Mouse (Mus musculus): ENCODE data around the gene Cd180.
"Not testable (repeated sequence)": the region's sequence is repeated elsewhere in the genome, so short reads cannot be mapped to it uniquely, and the experiment has no call there.

The Cd180 gene

DNA sequence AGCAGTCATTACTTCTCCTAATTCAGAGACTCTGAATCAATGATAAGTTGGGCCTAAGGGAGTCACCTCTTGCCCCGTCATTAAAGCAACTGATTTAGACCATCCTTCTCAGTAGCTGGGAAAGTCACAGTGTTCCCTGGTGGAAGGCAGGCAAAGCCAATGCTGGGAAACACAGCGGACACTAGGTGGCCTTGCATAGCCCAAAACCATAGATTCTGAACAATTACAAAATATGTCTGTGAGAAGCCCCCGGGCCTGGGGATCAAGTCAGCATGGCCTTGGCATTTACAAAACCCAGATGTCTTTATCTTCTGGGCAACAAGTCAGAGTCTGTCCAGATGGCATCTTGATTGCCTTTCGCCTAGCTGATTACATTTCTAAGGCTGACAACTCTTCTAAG is 8.5 kb upstream of the Cd180 start:
- DNase-seq, result no peak

DNA sequence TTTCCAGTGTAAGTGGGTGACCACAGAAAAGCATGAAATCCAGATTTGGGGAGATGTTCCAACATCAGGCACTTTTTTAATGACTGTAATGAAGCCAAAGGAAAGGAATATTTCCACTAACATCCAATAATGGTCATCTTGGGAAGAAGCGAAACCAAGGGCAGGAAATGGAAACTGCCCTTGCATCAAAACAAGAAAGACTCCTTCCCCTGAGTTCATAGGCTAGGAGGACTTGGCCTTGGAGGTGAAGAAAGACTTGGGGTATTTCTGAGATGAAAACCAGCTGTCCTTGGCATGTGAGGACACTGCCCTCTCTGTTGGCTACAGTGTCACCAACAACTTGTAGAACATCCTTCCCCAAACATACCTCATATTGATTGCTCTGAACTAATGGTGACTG is 5.2 kb upstream of the Cd180 start:
- peak; percentile 52 for DNase-seq

DNA sequence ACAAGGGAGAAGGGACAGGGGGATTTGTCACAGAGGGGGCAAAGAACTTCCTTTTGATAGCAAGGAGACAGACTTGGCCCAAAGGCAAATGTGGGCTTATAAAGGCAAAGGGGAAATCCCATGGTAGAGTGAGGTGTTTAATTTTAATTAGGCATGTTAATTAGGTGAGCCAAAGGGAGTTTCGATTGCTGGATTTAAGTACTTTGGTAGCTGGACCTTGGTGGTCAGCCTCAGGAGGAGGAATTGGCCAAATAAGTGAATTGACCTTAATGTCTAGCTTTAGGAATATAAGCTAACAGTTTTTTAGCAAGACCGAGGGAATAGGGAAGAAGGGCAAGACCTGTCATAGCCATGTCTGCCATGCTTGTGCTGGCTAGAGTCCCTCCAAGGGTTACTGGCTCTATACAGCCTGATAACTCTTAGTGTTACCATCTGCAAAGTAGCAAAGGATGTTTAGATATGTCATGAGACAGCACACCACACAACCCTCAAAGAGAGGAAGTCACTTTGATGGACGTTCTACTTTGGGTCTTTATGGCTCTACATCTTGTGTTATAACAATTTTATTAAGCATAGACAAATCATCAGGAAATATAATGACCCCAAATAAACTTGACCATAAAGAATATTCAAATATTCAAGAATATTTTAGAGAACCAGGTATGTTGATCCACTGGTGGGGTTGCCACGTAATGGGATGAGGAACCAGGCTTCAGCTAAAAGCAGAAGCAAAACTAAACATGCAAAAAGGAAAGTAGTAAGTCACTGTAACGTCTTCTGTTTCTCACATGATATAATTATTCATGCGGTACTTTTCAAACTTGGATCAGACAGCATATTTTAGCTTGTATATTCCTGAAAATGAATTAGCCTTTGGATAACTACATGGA is 3.9 kb upstream of the Cd180 start:
- no peak for DNase-seq

DNA sequence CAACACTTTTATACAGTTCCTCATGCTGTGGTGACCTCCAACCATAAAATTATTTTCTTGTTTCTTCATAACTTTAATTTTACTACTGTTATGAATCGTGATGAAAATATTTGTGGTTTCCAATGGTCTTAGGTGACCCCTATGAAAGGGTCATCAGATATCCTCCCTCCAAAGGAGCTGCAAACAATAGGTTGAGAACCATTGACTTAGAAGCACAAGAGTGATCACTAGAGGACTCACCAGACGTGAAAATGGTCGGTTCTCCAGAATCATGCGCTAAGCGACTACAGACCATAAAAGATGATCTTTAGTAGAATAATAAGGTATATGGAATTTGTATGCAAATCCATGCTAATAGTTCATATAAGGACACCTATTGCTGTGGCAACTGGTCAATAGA is 3.2 kb upstream of the Cd180 start:
- no peak for DNase-seq

DNA sequence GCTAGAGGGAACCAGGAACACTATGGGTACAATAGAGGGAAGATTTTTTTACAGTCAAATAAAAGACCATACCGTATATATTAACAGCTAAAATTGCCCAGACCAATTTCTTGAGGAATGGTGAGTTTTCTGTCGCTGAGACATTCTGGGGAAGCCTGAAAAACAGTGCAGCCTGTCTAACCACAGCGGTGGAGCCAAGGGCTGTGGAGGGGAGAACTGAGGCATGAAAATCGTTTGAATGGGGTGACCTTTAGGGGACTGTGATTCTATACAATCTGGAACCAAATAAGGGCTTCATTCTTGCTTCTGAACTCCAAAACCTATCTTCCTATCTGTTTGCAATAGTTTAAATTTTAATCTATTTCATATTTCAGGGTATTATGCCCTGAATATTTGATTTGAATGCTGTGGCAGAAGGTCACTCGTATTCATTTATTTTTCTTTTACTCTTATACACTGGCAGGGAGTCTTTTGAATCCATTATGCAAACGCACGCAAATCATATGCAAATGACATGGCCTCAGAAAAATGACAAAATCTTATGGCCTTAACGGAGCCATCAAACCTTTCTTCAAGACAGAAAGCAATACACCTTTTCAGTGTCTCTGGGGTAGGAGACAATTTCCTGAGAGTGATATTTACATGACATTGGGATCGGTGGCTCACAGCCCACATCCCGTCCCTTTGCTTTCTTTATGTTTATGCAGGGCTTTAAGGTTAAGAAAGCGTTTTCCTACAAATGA is 1.8 kb upstream of the Cd180 start:
- DNase-seq, result no peak

DNA sequence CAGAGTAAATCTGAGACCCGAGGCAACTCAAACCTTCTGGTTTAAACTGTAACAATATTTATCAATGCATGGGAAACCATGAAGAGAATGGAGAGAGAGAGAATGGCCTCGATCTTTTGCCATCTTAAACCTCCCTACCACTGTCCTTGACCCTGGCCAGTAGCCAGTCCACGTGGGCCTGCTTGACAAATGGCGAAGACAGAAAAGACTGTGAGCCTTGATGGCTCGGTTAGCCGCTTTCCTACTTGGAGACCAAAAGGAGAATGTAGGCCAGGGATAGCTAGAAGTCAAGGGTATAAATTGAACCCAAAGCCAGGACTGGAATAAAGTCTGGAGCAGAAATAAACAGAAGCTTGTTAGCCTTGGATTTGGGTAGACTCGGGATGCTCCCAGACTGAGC is 796 bp downstream of the Cd180 start:
- DNase-seq, result no peak

DNA sequence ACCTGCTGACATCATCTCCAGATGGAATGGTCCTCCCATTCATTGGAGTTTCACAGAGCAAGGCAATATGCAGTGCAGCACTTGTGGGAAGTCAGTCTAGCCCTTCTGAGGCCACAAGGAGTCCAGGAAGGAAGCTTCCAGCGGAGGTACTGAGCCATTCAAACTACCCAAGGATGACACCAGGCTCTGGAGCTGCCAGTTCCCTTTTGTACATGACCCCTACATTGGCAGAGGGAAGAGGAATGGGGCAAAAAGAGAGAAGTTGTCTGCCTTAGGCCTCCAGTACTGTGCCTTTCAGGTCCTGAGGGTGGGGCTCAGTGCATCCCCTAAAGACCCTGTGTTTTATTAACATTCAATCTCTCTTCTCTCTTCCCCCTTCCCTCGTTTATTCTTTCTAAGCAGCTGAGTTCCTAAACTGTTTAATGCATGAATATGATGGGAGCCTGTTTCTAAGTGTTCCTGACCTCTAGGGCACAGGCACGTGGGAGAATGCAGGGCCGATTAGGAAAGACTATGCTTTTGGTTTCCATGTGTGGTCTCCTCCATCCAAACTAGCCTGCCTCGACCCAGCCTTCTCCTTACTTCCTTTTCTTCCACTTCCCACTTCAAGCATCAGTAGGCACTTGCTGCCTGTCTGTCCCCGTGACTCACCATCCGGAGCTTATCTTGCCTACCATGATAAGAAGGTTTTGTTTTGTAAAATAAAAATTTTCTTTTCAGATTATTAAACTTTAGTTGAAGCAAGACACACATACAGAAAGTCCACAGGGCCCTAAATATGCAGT is 2.0 kb downstream of the Cd180 start:
- peak; percentile 54 for DNase-seq

DNA sequence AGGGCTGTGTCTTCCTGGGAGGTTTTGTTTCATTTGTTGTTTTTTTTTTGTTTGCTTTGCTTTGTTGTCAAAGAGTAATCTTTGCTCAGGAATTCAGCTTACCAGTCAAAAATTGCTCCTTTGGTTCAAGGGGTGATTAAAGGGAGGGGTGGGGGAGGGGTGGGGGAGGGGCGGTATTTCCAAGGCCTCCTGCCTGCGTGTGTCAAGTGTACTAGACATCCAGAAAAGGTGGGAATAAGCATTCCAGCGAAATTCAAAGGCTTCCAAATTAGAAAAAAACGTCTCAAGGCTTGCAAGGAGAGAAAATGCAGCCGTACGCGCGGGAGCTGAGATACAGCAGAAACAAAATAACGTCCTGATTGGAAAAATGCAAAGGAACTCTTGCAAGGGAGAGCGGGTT is 5.0 kb downstream of the Cd180 start:
- no peak for DNase-seq

DNA sequence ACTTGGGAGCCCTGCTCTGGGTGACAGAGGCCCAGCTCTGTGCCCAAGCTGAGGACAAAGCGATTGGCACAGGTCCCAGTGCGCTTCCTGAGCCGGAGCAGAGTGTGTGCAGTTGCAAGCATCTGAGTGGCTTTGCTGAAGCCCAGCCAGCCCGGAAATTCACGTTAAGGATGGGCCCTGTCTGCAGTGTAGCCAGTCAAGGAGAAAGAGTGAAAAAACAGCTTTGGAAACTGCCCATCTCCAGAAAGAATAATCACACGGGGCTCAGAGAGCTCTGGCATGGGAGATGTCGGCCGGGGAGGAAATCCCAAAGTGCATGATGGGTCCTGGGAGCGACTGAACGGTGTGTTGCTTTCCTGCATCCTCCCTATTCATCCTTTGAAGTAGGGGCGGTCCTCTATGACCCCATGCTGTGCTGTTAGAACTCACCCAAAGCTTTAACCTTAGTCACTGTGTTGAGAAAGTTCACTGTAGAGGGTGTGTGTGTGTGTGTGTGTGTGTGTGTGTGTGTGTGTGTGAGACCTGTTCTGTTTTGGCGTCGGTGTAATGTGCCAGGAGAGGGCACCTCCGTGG is 5.5 kb downstream of the Cd180 start:
- peak; percentile 76 for DNase-seq

DNA sequence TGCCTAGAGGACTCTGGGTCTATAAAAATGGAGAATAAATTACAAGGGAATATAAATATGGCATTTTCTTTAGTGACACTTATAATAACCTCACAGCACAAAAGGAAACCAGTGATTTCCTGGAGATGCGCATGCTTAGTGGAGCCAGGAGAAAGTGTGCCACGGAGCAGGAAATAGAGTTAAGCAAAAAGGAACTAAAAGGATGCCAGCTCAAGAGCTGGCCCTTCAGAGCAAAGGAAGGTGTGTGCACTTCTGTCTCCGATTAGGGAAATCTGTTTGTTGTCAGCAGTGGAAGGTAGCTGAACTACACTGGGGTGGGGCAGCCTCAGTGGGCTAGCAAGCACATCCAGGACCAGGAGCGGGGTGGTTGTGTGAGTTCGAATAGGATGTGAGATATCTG is 6.8 kb downstream of the Cd180 start:
- DNase-seq, result no peak

DNA sequence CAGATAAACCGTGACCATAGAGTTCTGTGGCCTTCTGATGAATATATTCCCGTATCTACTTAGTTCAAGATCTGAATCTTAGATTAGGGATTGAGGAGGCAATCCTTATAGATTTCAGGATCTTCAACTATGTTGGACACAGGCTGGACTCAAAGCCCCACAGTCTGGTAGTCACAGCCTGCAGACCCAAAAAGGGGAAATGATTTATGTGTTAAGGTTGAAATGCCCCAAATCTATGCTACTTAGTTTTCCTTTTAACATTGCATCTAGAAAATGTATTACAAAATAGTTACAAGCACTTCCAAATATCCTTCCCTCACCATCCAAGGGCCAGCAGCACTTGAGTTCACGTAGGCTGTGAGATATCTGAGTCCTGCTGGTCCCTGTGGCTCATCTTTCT is 7.4 kb downstream of the Cd180 start:
- DNase-seq, result no peak

DNA sequence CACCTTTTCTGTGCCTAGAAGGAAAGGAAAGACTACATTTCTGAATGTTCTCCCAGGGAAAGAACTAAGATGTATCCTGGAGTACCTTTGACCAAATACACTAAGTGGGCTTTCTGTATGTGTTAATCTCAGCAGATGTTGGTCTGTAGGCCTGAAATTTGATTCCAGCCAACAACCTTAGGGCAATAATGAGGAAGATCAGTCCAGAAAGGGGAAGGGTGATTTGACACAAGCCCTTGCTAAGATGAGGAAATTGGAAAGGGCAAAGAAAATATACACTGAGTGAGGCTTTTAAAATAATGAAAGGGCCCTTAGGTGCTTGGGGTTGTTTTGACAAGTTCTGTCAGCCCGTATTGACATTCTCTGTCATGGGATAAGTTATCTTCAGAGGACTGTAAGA is 23.6 kb downstream of the Cd180 start:
- DNase-seq, result no peak

DNA sequence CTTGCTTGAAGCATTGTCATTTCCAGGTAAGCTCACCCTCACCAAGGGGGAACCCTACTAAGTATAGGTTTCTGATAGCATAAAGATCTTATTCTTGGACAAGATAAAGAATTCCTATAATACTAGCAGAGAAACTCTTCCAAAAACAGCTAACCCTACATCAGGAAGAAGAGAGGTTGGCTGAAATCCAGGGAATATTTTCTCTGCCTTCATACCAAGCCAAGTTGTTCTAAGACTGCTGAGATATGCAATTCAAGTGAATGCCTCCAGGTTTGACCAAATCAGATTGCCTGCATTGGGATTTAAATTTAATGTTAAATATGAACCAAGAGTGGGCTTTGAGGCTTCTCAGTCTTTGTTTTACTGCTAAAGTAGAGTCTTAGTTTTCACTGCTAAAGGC is 32.1 kb downstream of the Cd180 start:
- DNase-seq, result no peak

DNA sequence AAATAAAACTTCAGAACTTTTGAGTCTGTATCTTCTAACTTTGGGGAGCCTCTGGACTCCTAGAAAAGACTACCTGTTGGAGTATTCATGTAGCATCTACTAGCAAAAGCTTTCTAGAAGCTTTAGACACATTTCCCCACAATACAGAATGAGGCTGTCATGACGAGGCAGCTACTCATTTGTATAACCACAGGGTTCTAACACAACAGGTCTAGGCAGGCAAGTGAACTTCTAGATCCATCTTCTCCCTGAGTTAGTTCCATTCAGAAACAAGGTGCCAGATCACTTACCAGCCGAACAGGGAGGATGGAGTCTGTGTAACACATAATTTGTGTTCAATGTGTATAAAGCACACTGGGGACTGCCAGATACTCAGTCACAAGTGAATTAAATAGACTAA is 32.5 kb downstream of the Cd180 start:
- DNase-seq, result no peak

DNA sequence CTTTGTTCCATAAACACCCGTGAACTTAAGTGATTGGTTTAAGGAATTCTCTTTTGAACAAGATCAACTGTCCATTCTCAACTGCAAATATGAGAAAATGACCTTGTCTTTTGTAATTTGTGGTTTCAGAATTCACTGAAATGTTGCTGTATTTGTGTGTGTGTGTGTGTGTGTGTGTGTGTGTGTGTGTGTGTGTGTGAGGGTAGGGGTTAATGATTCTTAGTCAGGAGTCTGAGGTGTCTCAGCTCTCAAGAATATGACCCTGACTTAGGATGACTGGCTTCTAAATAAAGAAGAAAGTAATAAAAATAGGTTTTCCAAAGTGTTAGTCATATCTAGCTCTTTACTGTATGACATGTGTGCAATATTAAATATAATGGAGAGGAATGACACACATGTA is 33.5 kb downstream of the Cd180 start:
- no peak for DNase-seq

DNA sequence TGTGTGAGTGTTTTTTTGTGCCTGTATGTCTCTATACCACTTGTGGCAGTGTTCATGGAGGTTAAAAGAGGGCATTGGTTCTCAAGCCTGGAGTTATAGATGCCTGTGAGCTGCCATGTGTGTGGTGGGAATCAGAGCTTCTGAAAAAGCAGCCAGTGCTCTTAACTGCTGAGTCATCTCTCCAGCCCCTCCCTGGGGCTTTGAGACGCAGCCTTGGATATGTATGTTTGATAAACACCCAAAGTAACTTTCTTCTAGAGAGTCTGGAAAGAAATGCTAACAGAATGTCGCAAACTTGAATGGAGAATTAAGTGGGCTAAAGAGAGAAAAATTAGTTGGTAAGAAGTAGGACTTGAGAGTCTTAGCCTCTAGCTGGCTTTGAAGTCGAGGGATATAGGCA is 34.7 kb downstream of the Cd180 start:
- no peak for DNase-seq

DNA sequence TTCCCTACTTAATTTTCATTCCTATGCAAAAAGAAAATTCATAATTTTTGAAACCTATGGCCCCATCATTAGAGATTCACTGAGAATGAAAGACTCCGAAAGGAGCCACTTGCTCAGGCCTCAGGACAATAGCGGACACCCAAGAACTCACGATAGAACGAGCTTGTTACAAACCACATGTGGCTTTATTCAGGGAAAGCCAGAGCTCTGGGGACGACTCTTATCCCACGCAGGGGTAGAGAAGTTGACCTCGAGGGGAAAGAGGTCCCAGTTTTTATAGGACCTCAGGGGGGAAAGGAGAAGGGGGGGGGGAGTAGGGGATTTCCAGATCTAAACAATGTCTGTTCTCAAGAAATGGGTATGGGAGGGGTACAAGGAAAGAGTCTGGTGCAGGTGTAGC is 35.6 kb downstream of the Cd180 start:
- not testable (repeated sequence) for DNase-seq

DNA sequence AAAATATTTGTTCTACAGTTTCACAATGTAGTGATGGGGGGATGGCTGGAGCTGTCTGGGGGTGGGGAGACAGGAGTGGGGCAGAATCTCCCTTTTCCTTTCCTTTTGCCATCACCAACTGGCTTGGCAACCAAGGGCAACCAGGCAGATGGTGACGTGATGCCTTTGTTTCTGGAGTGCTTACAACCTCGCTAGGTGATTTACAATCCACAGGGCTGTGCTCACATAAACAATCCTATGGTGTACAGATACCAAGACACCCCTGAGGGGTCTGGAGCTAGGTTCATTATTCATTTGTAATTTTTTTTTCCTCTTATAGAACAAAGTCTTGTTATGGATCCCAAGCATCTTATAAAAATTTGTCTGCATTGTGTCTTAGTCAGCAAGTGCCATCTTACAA is 39.7 kb downstream of the Cd180 start:
- no peak for DNase-seq

DNA sequence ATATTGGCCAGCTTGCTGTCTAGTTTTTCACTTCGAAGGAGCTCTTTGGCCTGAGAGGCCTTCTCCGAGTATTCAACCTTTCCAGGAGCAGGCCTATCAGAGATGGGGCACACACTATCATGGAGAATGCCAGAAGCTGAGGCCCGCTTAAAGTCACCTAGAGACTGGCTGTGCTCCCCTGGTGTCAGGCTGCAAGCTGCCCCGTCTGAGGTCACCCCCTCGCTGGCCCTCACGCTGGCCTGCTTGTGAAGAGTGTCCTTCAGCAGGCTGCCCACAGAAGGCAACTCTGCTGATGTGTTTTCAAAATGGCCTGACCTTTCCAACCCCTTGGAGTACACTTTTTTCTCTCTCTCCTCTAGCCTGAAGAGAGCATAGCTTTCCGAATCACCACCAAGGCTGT is 44.5 kb downstream of the Cd180 start:
- no peak for DNase-seq

DNA sequence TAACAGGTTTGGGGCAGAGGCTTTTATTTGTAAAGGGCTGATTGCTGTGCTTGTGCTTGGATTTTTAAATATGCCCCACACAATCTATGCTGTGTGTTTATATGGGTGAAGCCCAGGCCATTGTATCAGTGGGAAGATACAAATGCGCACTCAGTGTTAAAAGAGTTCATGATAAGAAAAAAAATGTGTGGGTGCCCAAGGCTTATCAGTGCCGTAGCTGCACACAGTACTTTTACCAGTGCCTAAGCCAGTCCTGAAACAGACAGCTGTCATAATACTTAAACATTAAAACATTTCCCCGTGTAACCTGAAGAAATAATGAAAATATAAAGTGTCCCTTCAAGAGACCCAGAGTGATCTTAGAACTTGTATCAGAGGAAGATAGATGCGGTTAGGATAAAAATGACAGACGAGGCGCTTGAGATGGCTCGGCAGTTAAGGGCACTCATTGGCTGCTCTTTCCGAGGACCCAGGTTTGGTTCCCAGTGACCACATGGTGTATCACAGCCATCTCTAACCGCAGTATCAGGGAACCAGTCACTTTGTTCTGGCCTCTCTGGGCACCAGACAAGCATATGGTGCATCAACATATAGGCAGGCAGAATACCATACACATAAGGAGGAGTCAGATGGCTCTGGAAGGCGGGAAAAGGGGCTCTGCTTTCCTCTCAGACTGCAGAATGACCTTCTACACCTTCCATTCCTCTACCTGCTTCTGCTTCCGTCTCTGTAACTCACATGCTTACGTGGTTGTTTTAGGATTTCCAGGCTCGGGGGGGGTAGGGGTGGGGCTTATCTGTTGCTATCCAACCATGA is 46.6 kb downstream of the Cd180 start:
- DNase-seq, result no peak

DNA sequence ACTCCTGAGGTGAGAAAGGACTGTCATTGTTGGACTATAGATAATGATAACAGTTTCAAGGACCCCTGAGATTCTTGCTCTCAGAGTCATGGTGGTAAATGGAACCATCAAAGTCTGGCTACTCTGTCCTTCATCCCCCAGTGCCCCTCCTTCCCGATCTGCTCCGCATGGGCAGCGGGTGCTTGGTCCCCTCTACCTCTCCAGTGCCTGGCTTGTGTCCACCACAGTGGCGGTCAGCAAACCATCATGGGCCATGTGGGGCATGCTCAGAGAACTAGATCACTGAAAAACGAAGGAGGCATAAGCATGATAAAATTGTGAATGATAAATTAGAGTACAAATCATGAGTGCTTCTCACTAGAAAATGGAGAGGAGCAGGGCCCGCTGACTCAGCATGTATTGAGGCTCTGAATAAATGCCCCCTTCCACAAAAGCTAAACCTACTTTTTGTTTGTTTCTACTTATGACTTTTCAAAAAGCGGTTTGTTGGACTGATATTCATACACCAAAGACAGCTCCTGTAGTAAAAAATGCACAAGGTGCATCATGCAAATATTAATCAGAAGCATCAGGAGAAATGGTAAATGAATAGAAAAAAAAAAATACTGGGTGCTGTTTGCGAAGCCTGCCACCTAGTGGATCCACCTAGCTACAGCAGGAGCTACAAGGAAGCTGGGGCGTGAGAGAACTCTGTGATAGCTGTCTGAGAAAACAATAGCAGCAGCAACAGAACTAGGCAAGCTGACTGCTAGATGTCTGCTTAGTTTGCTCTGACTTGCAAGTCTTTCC is 51.3 kb downstream of the Cd180 start:
- peak; percentile 76 for DNase-seq

DNA sequence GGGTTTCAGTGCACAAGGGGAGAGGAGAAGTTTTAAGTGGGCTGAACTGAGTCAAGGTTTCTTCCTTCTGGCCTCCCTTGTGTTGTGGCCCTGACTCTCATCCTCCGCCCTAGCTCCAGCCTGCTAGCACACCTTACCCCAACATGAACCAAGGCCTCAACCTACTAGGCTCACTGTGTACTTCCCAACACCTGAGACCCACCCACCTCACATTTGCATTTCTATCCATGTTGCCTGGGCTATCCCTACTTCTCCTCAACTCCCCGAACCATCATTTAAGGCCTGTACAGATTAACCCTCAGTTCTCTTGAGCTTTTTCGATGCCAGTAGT is 51.9 kb downstream of the Cd180 start:
- DNase-seq, result no peak

Measured in lung, postnatal 36 days (tissue).